25 mouse cellular contexts compared by ENCODE assay signal in the genomic region with DNA sequence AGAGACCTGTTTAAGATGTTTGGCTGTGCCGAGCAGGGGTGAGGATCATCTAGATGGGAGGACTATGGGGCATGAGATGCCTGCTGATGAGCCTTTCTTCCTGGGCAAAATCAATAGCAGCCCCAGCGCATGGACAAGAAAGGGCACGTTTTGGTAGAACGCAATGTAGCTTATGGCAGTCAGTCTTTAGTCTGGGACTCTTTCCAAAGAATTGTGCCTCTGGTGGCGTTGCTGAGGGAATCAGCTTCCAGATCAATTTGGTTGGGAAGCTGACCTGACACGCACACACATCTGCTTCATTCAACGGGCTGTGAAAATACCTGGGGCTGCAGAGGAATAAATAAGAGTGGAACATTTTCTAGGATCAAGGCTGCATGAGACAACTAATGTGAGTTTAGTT.
"Had no signal": no experiment of that assay in that cellular context is flagged by ENCODE, and none has a peak within 500 bp of the region (broad histone marks: within the 10 kb centered on the region; RNA-seq: fewer than 3 reads in every experiment).

No protein-coding gene starts in this region.

- H3K9ac ChIP-seq: kidney, embryonic 15.5 days; limb, embryonic 13.5 days; liver, embryonic 12.5 days; liver, embryonic 15.5 days; lung, embryonic 15.5 days; neural tube, embryonic 12.5 days; neural tube, embryonic 15.5 days had no signal

- H3K27ac ChIP-seq: kidney, embryonic 15.5 days; limb, embryonic 10.5 days; limb, embryonic 13.5 days; liver, embryonic 12.5 days; liver, embryonic 15.5 days; lung, embryonic 15.5 days; neural tube, embryonic 12.5 days; neural tube, embryonic 15.5 days had no signal

- ATAC-seq: liver, embryonic 12.5 days had no signal

- DNase-seq: kidney, adult 11 months; kidney, adult 8-10 months; kidney, postnatal 10 days; kidney, postnatal 36 days; layer of hippocampus, adult 9-11 months; liver; lung, adult 18-20 months; lung, postnatal 10 days; lung, postnatal 36 days; midbrain, embryonic 14.5 days; retina, postnatal 1 day; right cerebral cortex, postnatal 25 days; spleen, adult 18-20 months; thymus, adult 2 months; thymus, postnatal 25 days had no signal

- H3K4me2 ChIP-seq: kidney, embryonic 15.5 days; limb, embryonic 13.5 days; liver, embryonic 12.5 days; liver, embryonic 15.5 days; lung, embryonic 15.5 days; midbrain, embryonic 11.5 days; neural tube, embryonic 12.5 days; neural tube, embryonic 15.5 days had no signal

- H3K36me3 ChIP-seq: liver, embryonic 12.5 days; liver, embryonic 15.5 days; neural tube, embryonic 15.5 days had no signal

- H3K27me3 ChIP-seq: kidney, embryonic 15.5 days; limb, embryonic 13.5 days; liver, embryonic 12.5 days; liver, embryonic 15.5 days; lung, embryonic 15.5 days; neural tube, embryonic 12.5 days; neural tube, embryonic 15.5 days had no signal

- H3K4me3 ChIP-seq: kidney, embryonic 15.5 days; limb, embryonic 10.5 days; limb, embryonic 13.5 days; liver, embryonic 12.5 days; liver, embryonic 15.5 days; lung, embryonic 15.5 days; megakaryocyte, embryonic 14.5 days; neural tube, embryonic 12.5 days; neural tube, embryonic 15.5 days had no signal

- H3K4me1 ChIP-seq: limb, embryonic 10.5 days; liver, embryonic 12.5 days; liver, embryonic 15.5 days; lung, embryonic 15.5 days; megakaryocyte, embryonic 14.5 days; neural tube, embryonic 12.5 days had no signal

- H3K9me3 ChIP-seq: kidney, embryonic 15.5 days; limb, embryonic 10.5 days; limb, embryonic 13.5 days; liver, embryonic 12.5 days; liver, embryonic 15.5 days; lung, embryonic 15.5 days; megakaryocyte, embryonic 14.5 days; neural tube, embryonic 12.5 days; neural tube, embryonic 15.5 days had no signal
